Mouse (Mus musculus): ENCODE measurements at regions not wholly inside any gene's neighbourhood (a gene's known extent, or its start where the extent isn't known, plus 50 kb on each side); places are given as distances from the start of the nearest gene placed in this dataset.

GRCm38 (mm10) chr14:24606444-24607173 lies 119.7 kb downstream of the Rps24 start:
- no peaks in the 10 kb centered on the region for H3K27me3 ChIP-seq (ENCODE audit: control insufficient read depth, insufficient read depth, low read length)
- H3K4me3 ChIP-seq (ENCODE audit: low read depth, low read length) = no peak overlapping the region
- ATAC-seq (ENCODE audit: insufficient read depth, low read depth) = peak; percentile 94
- H3K27ac ChIP-seq (ENCODE audit: low read depth) = peak overlapping the region; percentile 41
- no peak for TF ChIP-seq EP300 (IDR thresholded peaks at IDR 0.05; ENCODE audit: low read depth)
- TF ChIP-seq CTCF (IDR thresholded peaks at IDR 0.05; ENCODE audit: low read depth) = no peak
- peaks cover 12% of the 10 kb centered on the region; the same call in 1 of the 2 replicates for H3K4me1 ChIP-seq (ENCODE audit: control insufficient read depth, insufficient read depth)
- H3K9ac ChIP-seq (replicated peaks; ENCODE audit: low read depth, low read length) = no peak overlapping the region
- peak; percentile 74 for DNase-seq (ENCODE audit: low spot score)
- H3K9me3 ChIP-seq (replicated peaks; ENCODE audit: control insufficient read depth, low read length) = no peaks in the 10 kb centered on the region
- H3K4me2 ChIP-seq (ENCODE audit: low read depth, low read length) = no peak overlapping the region
- H3K36me3 ChIP-seq (replicated peaks; ENCODE audit: control insufficient read depth, insufficient read depth, low read length) = no peaks in the 10 kb centered on the region
- 30% methylated on average over 14 of the region's 14 CpGs for WGBS

GRCm38 (mm10) chr14:24608356-24608755 lies 121.4 kb downstream of the Rps24 start:
- no peak for ATAC-seq (ENCODE audit: insufficient read depth, low read depth)
- H3K9me3 ChIP-seq (replicated peaks; ENCODE audit: control insufficient read depth, low read length) = no peaks in the 10 kb centered on the region
- WGBS = 86% methylated on average over 1 of the region's 1 CpGs

GRCm38 (mm10) chr14:24612254-24612995 lies 125.5 kb downstream of the Rps24 start:
- H3K27ac ChIP-seq (ENCODE audit: low read depth) = no peak overlapping the region
- H3K4me1 ChIP-seq (ENCODE audit: control insufficient read depth, insufficient read depth) = peaks cover 8% of the 10 kb centered on the region; the same call in 1 of the 2 replicates
- no peak for TF ChIP-seq CTCF (IDR thresholded peaks at IDR 0.05; ENCODE audit: low read depth)
- no peak for TF ChIP-seq EP300 (IDR thresholded peaks at IDR 0.05; ENCODE audit: low read depth)
- 25% methylated on average over 4 of the region's 4 CpGs for WGBS
- no peaks in the 10 kb centered on the region for H3K9me3 ChIP-seq (replicated peaks; ENCODE audit: control insufficient read depth, low read length)
- ATAC-seq (ENCODE audit: insufficient read depth, low read depth) = no peak
- no peak overlapping the region for H3K4me3 ChIP-seq (ENCODE audit: low read depth, low read length)
- H3K27me3 ChIP-seq (ENCODE audit: control insufficient read depth, insufficient read depth, low read length) = no peaks in the 10 kb centered on the region
- H3K4me2 ChIP-seq (ENCODE audit: low read depth, low read length) = no peak overlapping the region
- DNase-seq (ENCODE audit: low spot score) = no peak
- H3K9ac ChIP-seq (replicated peaks; ENCODE audit: low read depth, low read length) = no peak overlapping the region
- no peaks in the 10 kb centered on the region for H3K36me3 ChIP-seq (replicated peaks; ENCODE audit: control insufficient read depth, insufficient read depth, low read length)

More at GRCm38 (mm10) chr14:24608356-24608755, 121.4 kb downstream of the Rps24 start:
- Histone ChIP-seq H3K9ac (replicated peaks; ENCODE audit: low read depth, low read length) (no peak overlapping the region), H3K27me3 (ENCODE audit: control insufficient read depth, insufficient read depth, low read length) (no peaks in the 10 kb centered on the region), H3K27ac (ENCODE audit: low read depth) (no peak overlapping the region), H3K4me2 (ENCODE audit: low read depth, low read length) (no peak overlapping the region), H3K36me3 (replicated peaks; ENCODE audit: control insufficient read depth, insufficient read depth, low read length) (no peaks in the 10 kb centered on the region), H3K4me3 (ENCODE audit: low read depth, low read length) (no peak overlapping the region), H3K4me1 (ENCODE audit: control insufficient read depth, insufficient read depth) (peaks cover 20% of the 10 kb centered on the region)
- DNase-seq (ENCODE audit: low spot score) = no peak
- TF ChIP-seq EP300 (IDR thresholded peaks at IDR 0.05; ENCODE audit: low read depth) = no peak
- no peak for TF ChIP-seq CTCF (IDR thresholded peaks at IDR 0.05; ENCODE audit: low read depth)

- H3K4me1 ChIP-seq (ENCODE audit: control insufficient read depth, insufficient read depth) = peaks cover 15% of the 10 kb centered on the region; the same call in 1 of the 2 replicates
- H3K9ac ChIP-seq (replicated peaks; ENCODE audit: low read depth, low read length) = no peak overlapping the region
- ATAC-seq (ENCODE audit: insufficient read depth, low read depth) (no peak), DNase-seq (ENCODE audit: low spot score) (no peak)
- H3K4me2 ChIP-seq (ENCODE audit: low read depth, low read length) = no peak overlapping the region
- no peaks in the 10 kb centered on the region for H3K27me3 ChIP-seq (ENCODE audit: control insufficient read depth, insufficient read depth, low read length)
- no peaks in the 10 kb centered on the region for H3K36me3 ChIP-seq (replicated peaks; ENCODE audit: control insufficient read depth, insufficient read depth, low read length)
- TF ChIP-seq EP300 (IDR thresholded peaks at IDR 0.05; ENCODE audit: low read depth) (no peak), CTCF (IDR thresholded peaks at IDR 0.05; ENCODE audit: low read depth) (no peak)
- WGBS = 76% methylated on average over 3 of the region's 3 CpGs
- H3K9me3 ChIP-seq (replicated peaks; ENCODE audit: control insufficient read depth, low read length) = no peaks in the 10 kb centered on the region
- no peak overlapping the region for H3K4me3 ChIP-seq (ENCODE audit: low read depth, low read length)
- no peak overlapping the region for H3K27ac ChIP-seq (ENCODE audit: low read depth)
Observed at GRCm38 (mm10) chr14:24615776-24616175, 128.9 kb downstream of the Rps24 start.

- Histone ChIP-seq H3K36me3 (replicated peaks; ENCODE audit: control insufficient read depth, insufficient read depth, low read length) (no peaks in the 10 kb centered on the region), H3K4me3 (ENCODE audit: low read depth, low read length) (no peak overlapping the region)
- TF ChIP-seq CTCF (IDR thresholded peaks at IDR 0.05; ENCODE audit: low read depth) (no peak), EP300 (IDR thresholded peaks at IDR 0.05; ENCODE audit: low read depth) (no peak)
Observed at GRCm38 (mm10) chr14:24616306-24617125, 129.6 kb downstream of the Rps24 start.

More at GRCm38 (mm10) chr14:24616306-24617125, 129.6 kb downstream of the Rps24 start:
- Histone ChIP-seq H3K4me1 (ENCODE audit: control insufficient read depth, insufficient read depth) (peaks cover 15% of the 10 kb centered on the region; the same call in 1 of the 2 replicates), H3K9me3 (replicated peaks; ENCODE audit: control insufficient read depth, low read length) (no peaks in the 10 kb centered on the region), H3K27me3 (ENCODE audit: control insufficient read depth, insufficient read depth, low read length) (no peaks in the 10 kb centered on the region), H3K27ac (ENCODE audit: low read depth) (no peak overlapping the region), H3K9ac (replicated peaks; ENCODE audit: low read depth, low read length) (no peak overlapping the region), H3K4me2 (ENCODE audit: low read depth, low read length) (no peak overlapping the region)
- DNase-seq (ENCODE audit: low spot score) = no peak
- 67% methylated on average over 10 of the region's 10 CpGs for WGBS
- ATAC-seq (ENCODE audit: insufficient read depth, low read depth) = no peak
